Mouse (Mus musculus) left cerebral cortex, adult 9 months (tissue): ENCODE results near the gene Usp31.

ENCODE experiments used
- DNase-seq, 2 experiments: peaks; one replicate each; pipeline ENCODE4 v3.0.0; 2022; ENCODE audit warnings: low spot score in 2 of 2

Usp31 gene

GRCm38 (mm10) chr7:121707073-121707667 is at the start of gene Usp31:
Gene Usp31, minus strand, starts transcription at chr7:121707253.
- DNase-seq: peak; percentile 94 to 97

GRCm38 (mm10) chr7:121754748-121755147 is 47.7 kb upstream of the Usp31 start:
- DNase-seq: no peak

GRCm38 (mm10) chr7:121750244-121750643 is 43.2 kb upstream of the Usp31 start:
- DNase-seq: no peak

- no peak for DNase-seq
Measured at GRCm38 (mm10) chr7:121737511-121738415, 30.7 kb upstream of the Usp31 start.

- DNase-seq: peak; percentile 61 to 87
Measured at GRCm38 (mm10) chr7:121734171-121734831, 27.2 kb upstream of the Usp31 start, which contains the start of gene Scnn1g. Gene Scnn1g, plus strand, starts transcription at chr7:121734479.

GRCm38 (mm10) chr7:121730225-121730624 is 23.2 kb upstream of the Usp31 start:
- DNase-seq: no peak

GRCm38 (mm10) chr7:121717031-121717430 is 10.0 kb upstream of the Usp31 start:
- DNase-seq: no peak

GRCm38 (mm10) chr7:121711171-121711570 is 4.1 kb upstream of the Usp31 start:
- no peak for DNase-seq

- peak in 1 of 2 experiments; percentile 34 for DNase-seq
Measured at GRCm38 (mm10) chr7:121706411-121707072, 511 bp downstream of the Usp31 start.

GRCm38 (mm10) chr7:121705051-121705450 is 2.0 kb downstream of the Usp31 start:
- no peak for DNase-seq

- DNase-seq: no peak
Measured at GRCm38 (mm10) chr7:121701983-121702382, 5.1 kb downstream of the Usp31 start.

GRCm38 (mm10) chr7:121700480-121700879 is 6.6 kb downstream of the Usp31 start:
- DNase-seq: no peak

- peak in 1 of 2 experiments; percentile 24 for DNase-seq
Measured at GRCm38 (mm10) chr7:121699218-121699617, 7.8 kb downstream of the Usp31 start.

- DNase-seq: no peak
Measured at GRCm38 (mm10) chr7:121697574-121697973, 9.5 kb downstream of the Usp31 start.

- no peak for DNase-seq
Measured at GRCm38 (mm10) chr7:121697170-121697569, 9.9 kb downstream of the Usp31 start.

GRCm38 (mm10) chr7:121691803-121692202 is 15.2 kb downstream of the Usp31 start:
- no peak for DNase-seq

GRCm38 (mm10) chr7:121689338-121689737 is 17.7 kb downstream of the Usp31 start:
- DNase-seq: no peak

GRCm38 (mm10) chr7:121685140-121685984 is 21.7 kb downstream of the Usp31 start:
- no peak for DNase-seq

GRCm38 (mm10) chr7:121681191-121681590 is 25.9 kb downstream of the Usp31 start:
- DNase-seq: no peak

GRCm38 (mm10) chr7:121677105-121677753 is 29.8 kb downstream of the Usp31 start:
- DNase-seq: no peak
